29 mouse cellular contexts compared by ENCODE assay signal in the genomic region with DNA sequence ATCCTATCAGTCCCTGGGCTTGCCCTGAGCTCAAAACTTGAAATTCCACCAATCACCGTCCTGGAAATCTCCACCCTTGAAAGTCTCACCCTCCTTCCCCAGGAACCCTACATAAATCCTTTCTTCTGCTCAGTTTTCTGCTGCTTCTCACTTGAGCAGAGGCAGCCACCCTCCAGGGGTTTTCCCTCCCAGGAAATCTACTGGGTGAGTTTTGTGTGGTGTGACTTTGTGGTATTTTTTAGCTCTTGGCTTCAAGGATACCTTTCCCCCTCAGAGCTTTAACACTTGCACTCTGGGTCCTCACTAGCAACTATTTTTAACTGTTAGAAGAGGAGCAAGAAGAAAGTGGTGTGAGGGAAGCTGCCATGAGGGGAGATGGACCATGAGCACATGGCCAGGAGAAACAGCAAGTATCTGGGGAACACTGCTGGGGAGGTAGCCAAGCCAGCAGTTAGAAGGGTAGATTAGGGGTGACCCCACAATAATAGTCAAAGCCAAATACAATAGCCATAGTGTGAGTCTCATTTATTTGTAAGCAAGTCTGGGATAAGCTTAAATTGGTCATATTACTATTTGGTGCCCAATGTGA. TPM values are rescaled to one million over a fixed set of nuclear protein-coding genes. Genes with fewer than 3 reads are reported as not detected.
A peak's percentile ranks its signal among the peaks of the same experiment; 100 is the strongest.
DNase-seq lines count a peak whose midpoint lies in the region; ATAC-seq and TF ChIP-seq lines count a peak whose summit lies in the region.
"Had no signal": no experiment of that assay in that cellular context is flagged by ENCODE, and none has a peak within 500 bp of the region (broad histone marks: within the 10 kb centered on the region; RNA-seq: fewer than 3 reads in every experiment).

No protein-coding gene starts in this region.

- DNase-seq in liver, embryonic 11.5 days (ENCODE audit: low spot score), result no peak
- no peak for DNase-seq in testis, postnatal 10 days (ENCODE audit: low spot score)
- peak; percentile 33 for DNase-seq in T-cell, adult 2 months (ENCODE audit: low spot score)
- DNase-seq in right cerebral cortex, postnatal 14 days, result no peak
- no peak for DNase-seq in retina, embryonic 14.5 days (ENCODE audit: low spot score)
- DNase-seq: adrenal gland, adult 2 months; cerebellum, adult 11 months; cerebellum, adult 9-11 months; forebrain, postnatal 0 days; gastrocnemius, postnatal 36 days; heart, postnatal 36 days; kidney, adult 2 months; left cerebral cortex, postnatal 4 days; lung, postnatal 4 days; right cerebral cortex, postnatal 25 days; spleen, adult 18-20 months; thymus, postnatal 14 days had no signal

- H3K27ac ChIP-seq in liver, embryonic 12.5 days, result no peak overlapping the region
- no peak overlapping the region for H3K27ac ChIP-seq in liver, embryonic 11.5 days (ENCODE audit: low read depth, low read length)
- H3K27ac ChIP-seq in testis, adult 2 months (ENCODE audit: control insufficient read depth, insufficient read depth, low read depth, low read length), result no peak overlapping the region
- H3K27ac ChIP-seq: hindbrain, embryonic 13.5 days; kidney, postnatal 0 days; left cerebral cortex, adult 2 months; limb, embryonic 15.5 days; midbrain, embryonic 15.5 days; neural tube, embryonic 15.5 days had no signal

- peaks cover 10% of the 10 kb centered on the region for H3K27me3 ChIP-seq in liver, embryonic 12.5 days (replicated peaks)
- no peaks in the 10 kb centered on the region for H3K27me3 ChIP-seq in liver, embryonic 11.5 days (replicated peaks; ENCODE audit: control insufficient read depth, insufficient read depth, low read length)
- no peaks in the 10 kb centered on the region for H3K27me3 ChIP-seq in testis, adult 2 months (ENCODE audit: control insufficient read depth, insufficient read depth, low read length)
- H3K27me3 ChIP-seq: limb, embryonic 15.5 days; midbrain, embryonic 15.5 days; neural tube, embryonic 15.5 days; Patski had no signal

- H3K9ac ChIP-seq in liver, embryonic 12.5 days, result 0 out of 2 replicates have a peak overlapping the region, but pooled peaks have one; percentile 6
- no peak overlapping the region for H3K9ac ChIP-seq in liver, embryonic 11.5 days (ENCODE audit: low read depth, low read length)
- H3K9ac ChIP-seq: forebrain, postnatal 0 days; hindbrain, embryonic 13.5 days; limb, embryonic 15.5 days; midbrain, embryonic 15.5 days; neural tube, embryonic 15.5 days had no signal

- no peak for TF ChIP-seq POLR2A in testis, adult 2 months (IDR thresholded peaks at IDR 0.05; ENCODE audit: control insufficient read depth, low read depth, low read length)

- no peak for ATAC-seq in liver, embryonic 12.5 days
- ATAC-seq in liver, embryonic 11.5 days (replicated peaks; ENCODE audit: low FRiP score), result no peak
- ATAC-seq: forebrain, postnatal 0 days; inflammation-experienced regulatory T-cells, adult 6 months; midbrain, embryonic 15.5 days; Patski had no signal

- peaks cover 35% of the 10 kb centered on the region for H3K4me1 ChIP-seq in liver, embryonic 12.5 days
- H3K4me1 ChIP-seq in liver, embryonic 11.5 days (replicated peaks; ENCODE audit: control insufficient read depth, insufficient read depth, low read length), result peaks cover 9% of the 10 kb centered on the region
- H3K4me1 ChIP-seq in testis, adult 2 months (ENCODE audit: control insufficient read depth, insufficient read depth, low read length), result peaks cover 3% of the 10 kb centered on the region; the same call in 1 of the 2 replicates

- H3K36me3 ChIP-seq in liver, embryonic 12.5 days, result no peaks in the 10 kb centered on the region
- no peaks in the 10 kb centered on the region for H3K36me3 ChIP-seq in liver, embryonic 11.5 days (ENCODE audit: control insufficient read depth, insufficient read depth, low read length)
- no peaks in the 10 kb centered on the region for H3K36me3 ChIP-seq in testis, adult 2 months (ENCODE audit: control insufficient read depth, insufficient read depth, low read length)
- H3K36me3 ChIP-seq: G1E; hindbrain, embryonic 13.5 days; limb, embryonic 15.5 days; midbrain, embryonic 15.5 days; neural tube, embryonic 15.5 days had no signal

- WGBS in liver, embryonic 12.5 days (ENCODE audit: insufficient replicate concordance), result 86% methylated on average over 1 of the region's 1 CpGs
- WGBS in liver, embryonic 11.5 days, result 72% methylated on average over 1 of the region's 1 CpGs

- no peaks in the 10 kb centered on the region for H3K9me3 ChIP-seq in liver, embryonic 12.5 days (replicated peaks)
- H3K9me3 ChIP-seq in liver, embryonic 11.5 days (ENCODE audit: control insufficient read depth, low read length), result no peaks in the 10 kb centered on the region
- H3K9me3 ChIP-seq: G1E; hindbrain, embryonic 13.5 days; limb, embryonic 15.5 days; midbrain, embryonic 15.5 days; neural tube, embryonic 15.5 days had no signal

- no peak for TF ChIP-seq CTCF in testis, adult 2 months (IDR thresholded peaks at IDR 0.05; ENCODE audit: control insufficient read depth, insufficient read depth, insufficient replicate concordance, low read depth, low read length)

- H3K4me2 ChIP-seq in liver, embryonic 12.5 days, result no peak overlapping the region
- no peak overlapping the region for H3K4me2 ChIP-seq in liver, embryonic 11.5 days
- H3K4me2 ChIP-seq: hindbrain, embryonic 13.5 days; limb, embryonic 15.5 days; midbrain, embryonic 15.5 days; neural tube, embryonic 15.5 days had no signal

- H3K4me3 ChIP-seq in liver, embryonic 12.5 days, result no peak overlapping the region
- H3K4me3 ChIP-seq in liver, embryonic 11.5 days (ENCODE audit: low read depth, low read length), result no peak overlapping the region
- H3K4me3 ChIP-seq in testis, adult 2 months (ENCODE audit: control insufficient read depth, low read depth, low read length), result peak overlapping the region; percentile 71
- H3K4me3 ChIP-seq: hindbrain, embryonic 13.5 days; left cerebral cortex, adult 2 months; limb, embryonic 15.5 days; midbrain, embryonic 15.5 days; myocyte; neural tube, embryonic 15.5 days had no signal

RNA-seq across cellular contexts. Expression of a gene that starts 47.5 kb away (rescaled TPM):
- 67.9 and 72.4 TPM in 2 replicates for polyA plus RNA-seq in liver, embryonic 12.5 days (2016; fragmentation: Nextera tagmentation; extraction: Ambion mirVana)
- polyA plus RNA-seq in liver, embryonic 11.5 days (2014; fragmentation: Nextera tagmentation; extraction: Ambion mirVana), result 96.2 and 97.3 TPM in 2 replicates
- polyA plus RNA-seq in testis, adult 2 months (2012; rRNA removed), result 4.5 and 7.8 TPM in 2 replicates
